Mouse (Mus musculus) kidney, embryonic 15.5 days (tissue): Measurements from ENCODE around the gene Klhl40. TPM values are rescaled to one million over a fixed set of nuclear protein-coding genes. Genes with fewer than 3 reads are reported as not detected.

Experiments
- ATAC-seq: fragments of 200-750 bp; cut with Nextera tagmentation; replicated peaks from 2 replicates; pipeline ENCODE4 v1.8.0; 2017; ENCODE audit warnings: moderate TSS enrichment; ENCODE audit not compliant: low FRiP score
- H3K27ac ChIP-seq: fragments of 300-500 bp; sonication (generic); 2 replicates; pipeline ENCODE4 v1.5.1; 2015; ENCODE audit warnings: mild to moderate bottlenecking, inconsistent platforms
- H3K27me3 ChIP-seq: fragments of 300-500 bp; sonication (generic); 2 replicates; pipeline ENCODE4 v1.6.1; 2015; ENCODE audit warnings: inconsistent platforms
- H3K36me3 ChIP-seq: fragments of 300-500 bp; sonication (generic); 2 replicates; pipeline ENCODE4 v1.6.1; 2015; ENCODE audit warnings: inconsistent platforms
- H3K4me1 ChIP-seq: fragments of 300-500 bp; sonication (generic); 2 replicates; pipeline ENCODE4 v1.6.1; 2015; ENCODE audit warnings: inconsistent platforms
- H3K4me2 ChIP-seq: fragments of 300-500 bp; sonication (generic); 2 replicates; pipeline ENCODE4 v1.6.1; 2015; ENCODE audit warnings: moderate library complexity, mild to moderate bottlenecking, inconsistent platforms
- H3K4me3 ChIP-seq: fragments of 300-500 bp; sonication (generic); replicated peaks from 2 replicates; pipeline ENCODE4 v1.5.1; 2015; ENCODE audit warnings: mild to moderate bottlenecking, inconsistent platforms
- H3K9ac ChIP-seq: fragments of 300-500 bp; sonication (generic); 2 replicates; pipeline ENCODE4 v1.6.1; 2015; ENCODE audit warnings: mild to moderate bottlenecking, inconsistent platforms
- H3K9me3 ChIP-seq: fragments of 300-500 bp; sonication (generic); replicated peaks from 2 replicates; pipeline ENCODE4 v1.6.1; 2016; ENCODE audit warnings: inconsistent platforms
- WGBS: fragments of 180-500 bp; shearing (Covaris S2); methylation state at CpG from one replicate; pipeline ENCODE4 v1.1.7; 2015; ENCODE audit warnings: mixed read lengths; 5-methylcytosine and 5-hydroxymethylcytosine counted together
- polyA plus RNA-seq: library from polyadenylated mRNA; unstranded; fragments of >200 nt; fragmentation: Nextera tagmentation; extraction: Ambion mirVana; gene quantifications from 2 replicates; pipeline ENCODE4 v1.2.1, GENCODE M21; 2015

The Klhl40 gene
- polyA plus RNA-seq, 1 experiment from 2014 or later = 1.8 TPM

DNA sequence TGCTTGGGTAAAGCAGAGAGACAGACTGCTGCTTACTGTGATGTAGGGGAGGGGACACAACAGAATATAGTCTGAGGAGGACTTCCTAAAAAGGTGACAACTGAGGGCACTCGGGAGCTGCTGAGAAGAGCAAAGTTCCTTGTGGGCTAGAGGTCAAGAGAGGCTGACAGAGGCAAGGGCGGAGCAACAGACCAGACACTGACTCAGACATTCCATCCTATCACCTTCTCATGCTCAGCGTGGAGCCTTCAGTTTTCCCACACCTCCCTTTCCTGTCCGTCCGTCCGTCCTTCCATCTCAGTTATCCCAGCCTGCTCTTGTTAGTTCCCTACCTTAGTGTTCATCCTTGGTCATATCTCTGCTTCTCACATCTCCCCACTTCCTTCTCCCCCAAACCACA is 37.8 kb downstream of the Klhl40 start:
- H3K27ac ChIP-seq = no peak overlapping the region
- 0 out of 2 replicates have a peak, but pooled peaks cover 3% of the 10 kb centered on the region for H3K27me3 ChIP-seq
- WGBS = 45% methylated on average over 6 of the region's 6 CpGs
- no peaks in the 10 kb centered on the region for H3K9me3 ChIP-seq
- ATAC-seq = no peak
- H3K9ac ChIP-seq = no peak overlapping the region
- H3K36me3 ChIP-seq = no peaks in the 10 kb centered on the region
- H3K4me2 ChIP-seq = no peak overlapping the region
- H3K4me1 ChIP-seq = peaks cover 6% of the 10 kb centered on the region
- H3K4me3 ChIP-seq = no peak overlapping the region

DNA sequence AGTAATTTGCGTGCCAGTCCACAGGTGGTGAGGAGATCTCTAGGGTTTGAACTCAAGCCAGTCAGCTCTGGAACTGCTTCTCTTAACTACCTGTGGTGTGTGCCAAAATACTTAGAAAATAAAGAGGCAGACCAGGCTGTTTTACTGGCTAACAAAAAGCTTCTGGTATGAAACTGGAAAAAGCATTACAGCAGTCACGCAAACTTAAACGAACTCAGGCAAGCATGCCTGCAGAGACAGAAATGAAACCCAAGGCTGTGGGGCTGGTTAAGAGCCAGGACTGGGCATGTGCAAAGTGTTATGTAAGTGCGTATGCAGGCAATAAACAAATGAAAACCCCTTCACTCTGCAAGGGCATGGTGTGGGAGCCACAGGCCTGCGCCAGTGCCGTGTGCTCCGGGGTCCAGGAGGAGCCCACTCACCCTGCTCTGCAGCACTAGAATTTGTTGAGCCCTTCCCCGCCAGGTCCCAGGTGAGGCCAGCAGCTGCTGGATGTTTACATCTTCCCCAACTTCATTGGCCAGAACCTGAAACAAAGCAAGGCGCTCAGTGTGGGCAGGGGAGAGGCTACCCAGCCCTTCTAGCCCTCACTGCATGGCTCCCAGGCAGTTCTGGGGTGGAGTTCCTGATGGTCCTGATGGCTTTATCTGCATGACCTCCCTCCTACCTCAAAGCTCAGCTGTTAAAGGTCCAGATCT is 41.8 kb downstream of the Klhl40 start:
- H3K4me2 ChIP-seq = no peak overlapping the region
- no peak overlapping the region for H3K9ac ChIP-seq
- no peaks in the 10 kb centered on the region for H3K9me3 ChIP-seq
- ATAC-seq = no peak
- peaks cover 7% of the 10 kb centered on the region; the same call in 1 of the 2 replicates for H3K4me1 ChIP-seq
- WGBS = 78% methylated on average over 9 of the region's 9 CpGs
- H3K36me3 ChIP-seq = no peaks in the 10 kb centered on the region
- H3K27ac ChIP-seq = no peak overlapping the region
- H3K27me3 ChIP-seq = 0 out of 2 replicates have a peak, but pooled peaks cover 3% of the 10 kb centered on the region
- H3K4me3 ChIP-seq = no peak overlapping the region

DNA sequence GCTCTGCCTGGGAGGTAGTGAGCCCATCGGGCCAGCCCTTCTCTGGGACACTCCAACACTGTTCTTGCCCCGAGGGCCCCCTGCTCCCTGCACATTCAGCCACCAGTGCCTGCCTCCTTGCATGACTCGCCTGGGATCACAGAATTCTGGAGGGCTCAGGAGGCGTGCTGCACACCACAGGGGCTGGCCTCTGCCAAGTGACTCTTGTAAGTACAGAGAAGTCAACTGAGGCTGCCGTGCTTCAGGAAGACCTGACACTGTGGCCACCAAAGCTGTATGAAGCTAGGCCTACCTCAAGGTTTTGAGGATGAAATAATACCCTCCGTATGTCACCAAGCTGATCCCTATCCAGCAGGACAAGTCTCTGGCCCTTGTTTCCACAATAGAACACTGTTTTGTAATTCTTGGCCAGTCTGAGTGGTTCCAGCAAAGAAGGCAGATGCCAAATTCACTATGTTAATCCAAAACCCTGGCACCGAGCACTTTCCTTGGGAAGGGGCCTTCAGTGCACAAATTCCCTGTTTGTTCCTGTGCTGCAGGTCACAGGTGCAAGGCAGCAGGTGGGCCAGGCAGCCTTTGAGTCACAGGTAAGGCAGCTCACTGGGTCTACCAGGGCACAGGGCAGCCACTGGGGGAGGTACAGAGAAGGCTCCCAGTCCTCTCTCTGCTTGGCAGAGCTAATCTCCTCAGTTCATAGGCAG is 42.5 kb downstream of the Klhl40 start:
- H3K27ac ChIP-seq = no peak overlapping the region
- no peak overlapping the region for H3K9ac ChIP-seq
- no peaks in the 10 kb centered on the region for H3K9me3 ChIP-seq
- ATAC-seq = no peak
- H3K36me3 ChIP-seq = no peaks in the 10 kb centered on the region
- H3K4me2 ChIP-seq = no peak overlapping the region
- 65% methylated on average over 7 of the region's 7 CpGs for WGBS
- peaks cover 7% of the 10 kb centered on the region; the same call in 1 of the 2 replicates for H3K4me1 ChIP-seq
- no peak overlapping the region for H3K4me3 ChIP-seq
- H3K27me3 ChIP-seq = 0 out of 2 replicates have a peak, but pooled peaks cover 3% of the 10 kb centered on the region

DNA sequence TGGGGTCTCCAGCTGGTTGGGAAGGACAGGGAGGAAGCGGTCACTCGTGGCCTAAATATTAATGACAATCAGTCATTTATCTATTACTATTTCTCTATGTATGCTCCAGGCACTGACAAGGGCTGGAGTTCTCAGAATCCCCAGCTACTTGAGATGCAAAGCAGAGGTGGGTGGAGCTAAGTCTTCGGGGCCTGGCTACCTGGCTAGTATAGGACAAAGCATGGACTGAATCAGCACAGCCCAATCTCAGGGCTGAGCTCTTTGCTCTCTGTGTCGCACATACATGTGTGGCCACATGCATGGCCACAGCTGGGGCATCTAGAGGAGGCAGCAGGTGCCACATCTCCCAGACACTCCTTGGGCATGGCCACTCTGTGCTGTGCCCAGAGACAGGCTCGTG is 43.4 kb downstream of the Klhl40 start:
- H3K27ac ChIP-seq = no peak overlapping the region
- no peak for ATAC-seq
- 74% methylated on average over 5 of the region's 5 CpGs for WGBS

DNA sequence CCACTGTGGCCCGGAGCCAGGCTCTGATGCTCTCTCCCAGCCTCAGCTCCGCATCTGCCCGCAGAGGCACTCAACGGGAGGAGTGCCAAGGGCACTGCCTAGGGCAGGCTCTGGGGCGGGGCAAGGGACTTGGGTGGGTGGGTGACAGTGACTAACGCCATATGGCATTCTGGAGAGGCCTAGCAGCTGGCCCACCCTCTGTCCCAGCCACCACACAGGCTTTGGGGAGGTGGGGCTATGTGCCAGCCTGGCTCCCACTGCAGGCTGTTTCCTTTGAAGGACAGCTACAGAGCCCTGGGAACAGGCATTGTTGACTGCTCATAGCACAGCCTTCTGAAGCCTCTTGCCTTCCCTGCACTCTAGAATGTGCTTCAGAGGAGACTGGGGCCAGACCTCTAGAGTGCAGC is 45.2 kb downstream of the Klhl40 start:
- 53% methylated on average over 6 of the region's 6 CpGs for WGBS
- H3K27me3 ChIP-seq = 0 out of 2 replicates have a peak, but pooled peaks cover 3% of the 10 kb centered on the region
- no peak overlapping the region for H3K27ac ChIP-seq
- no peaks in the 10 kb centered on the region for H3K36me3 ChIP-seq
- no peaks in the 10 kb centered on the region for H3K9me3 ChIP-seq
- H3K9ac ChIP-seq = no peak overlapping the region
- ATAC-seq = 0 out of 2 replicates have a peak, but pooled peaks have one; percentile 46
- no peak overlapping the region for H3K4me3 ChIP-seq
- H3K4me1 ChIP-seq = peaks cover 7% of the 10 kb centered on the region; the same call in 1 of the 2 replicates
- H3K4me2 ChIP-seq = no peak overlapping the region

More for the DNA sequence above, 43.4 kb downstream of the Klhl40 start:
- Histone ChIP-seq H3K36me3 (no peaks in the 10 kb centered on the region), H3K27me3 (0 out of 2 replicates have a peak, but pooled peaks cover 3% of the 10 kb centered on the region), H3K4me2 (no peak overlapping the region), H3K4me1 (peaks cover 7% of the 10 kb centered on the region; the same call in 1 of the 2 replicates), H3K9me3 (no peaks in the 10 kb centered on the region), H3K9ac (no peak overlapping the region), H3K4me3 (no peak overlapping the region)

DNA sequence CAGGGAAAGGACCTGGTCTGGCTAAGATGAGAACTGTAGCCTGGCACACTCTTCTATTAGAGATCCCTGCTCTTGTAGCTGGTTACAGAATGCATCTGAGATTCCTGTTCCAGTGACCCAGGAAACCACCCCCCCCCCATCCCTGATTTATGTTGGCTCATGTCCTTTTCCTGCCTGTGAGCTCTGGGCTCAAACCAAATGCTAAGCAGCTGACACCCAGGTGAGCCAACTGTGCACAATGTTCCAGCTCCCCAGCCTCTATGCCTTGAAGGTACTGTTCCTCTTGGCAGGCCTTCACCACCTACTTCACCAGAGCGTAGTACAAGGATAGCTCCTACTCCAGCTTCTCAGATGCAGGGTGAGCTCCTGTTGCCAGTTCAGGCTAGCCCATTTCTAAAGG is 45.6 kb downstream of the Klhl40 start:
- no peak overlapping the region for H3K4me3 ChIP-seq
- 0 out of 2 replicates have a peak, but pooled peaks cover 3% of the 10 kb centered on the region for H3K27me3 ChIP-seq
- 91% methylated on average over 1 of the region's 1 CpGs for WGBS
- no peaks in the 10 kb centered on the region for H3K36me3 ChIP-seq
- H3K4me1 ChIP-seq = peaks cover 7% of the 10 kb centered on the region; the same call in 1 of the 2 replicates
- H3K27ac ChIP-seq = no peak overlapping the region
- no peak overlapping the region for H3K4me2 ChIP-seq
- H3K9me3 ChIP-seq = no peaks in the 10 kb centered on the region
- no peak for ATAC-seq
- H3K9ac ChIP-seq = no peak overlapping the region

DNA sequence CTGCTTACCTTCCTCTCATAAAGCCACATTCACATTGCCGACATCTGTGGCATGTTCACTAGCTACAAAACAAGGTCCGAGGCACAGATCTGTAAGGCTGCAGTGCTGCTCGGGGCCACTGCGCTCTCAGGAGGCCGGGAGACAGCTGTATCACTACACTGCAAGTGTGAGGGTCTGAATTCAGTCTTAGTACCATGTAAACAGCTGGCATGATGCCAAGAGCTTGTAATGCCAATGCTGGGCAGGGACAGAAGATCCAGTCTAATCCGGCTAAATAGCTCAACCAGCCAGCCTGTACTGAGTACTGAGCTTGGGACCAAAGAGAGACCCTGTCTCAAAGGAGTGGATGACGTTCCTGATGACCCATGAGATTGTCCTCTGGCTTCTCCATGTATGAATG is 46.6 kb downstream of the Klhl40 start:
- Histone ChIP-seq H3K27ac (no peak overlapping the region), H3K4me2 (no peak overlapping the region), H3K4me3 (no peak overlapping the region), H3K9ac (no peak overlapping the region), H3K4me1 (peaks cover 7% of the 10 kb centered on the region; the same call in 1 of the 2 replicates), H3K27me3 (no peaks in the 10 kb centered on the region), H3K9me3 (no peaks in the 10 kb centered on the region), H3K36me3 (no peaks in the 10 kb centered on the region)
- ATAC-seq = no peak
- 79% methylated on average over 7 of the region's 7 CpGs for WGBS

DNA sequence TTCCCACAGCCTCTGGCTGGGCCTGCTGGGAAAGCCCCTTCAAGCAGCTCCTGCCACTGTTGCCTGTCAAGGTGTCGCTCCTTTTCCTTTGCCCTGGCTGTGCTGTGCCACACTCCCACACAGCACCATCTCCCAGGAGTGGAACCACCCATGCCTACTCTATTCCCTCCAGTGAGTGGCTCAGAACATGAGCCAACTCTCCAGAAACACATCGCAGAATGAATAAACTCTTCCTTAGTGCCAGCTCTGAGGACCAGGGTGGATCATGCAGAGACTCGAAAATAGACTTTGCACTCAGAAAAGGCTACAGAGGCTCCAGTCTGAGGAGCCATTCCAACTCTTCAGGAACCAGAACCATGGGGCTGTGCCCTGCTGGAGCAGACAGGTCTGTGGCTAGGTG is 48.9 kb downstream of the Klhl40 start:
- WGBS = 86% methylated on average over 3 of the region's 3 CpGs
- H3K4me2 ChIP-seq = no peak overlapping the region
- H3K27ac ChIP-seq = no peak overlapping the region
- ATAC-seq = no peak
- no peak overlapping the region for H3K9ac ChIP-seq
- no peaks in the 10 kb centered on the region for H3K9me3 ChIP-seq
- no peak overlapping the region for H3K4me3 ChIP-seq
- H3K4me1 ChIP-seq = peaks cover 7% of the 10 kb centered on the region; the same call in 1 of the 2 replicates
- no peaks in the 10 kb centered on the region for H3K36me3 ChIP-seq
- H3K27me3 ChIP-seq = no peaks in the 10 kb centered on the region

DNA sequence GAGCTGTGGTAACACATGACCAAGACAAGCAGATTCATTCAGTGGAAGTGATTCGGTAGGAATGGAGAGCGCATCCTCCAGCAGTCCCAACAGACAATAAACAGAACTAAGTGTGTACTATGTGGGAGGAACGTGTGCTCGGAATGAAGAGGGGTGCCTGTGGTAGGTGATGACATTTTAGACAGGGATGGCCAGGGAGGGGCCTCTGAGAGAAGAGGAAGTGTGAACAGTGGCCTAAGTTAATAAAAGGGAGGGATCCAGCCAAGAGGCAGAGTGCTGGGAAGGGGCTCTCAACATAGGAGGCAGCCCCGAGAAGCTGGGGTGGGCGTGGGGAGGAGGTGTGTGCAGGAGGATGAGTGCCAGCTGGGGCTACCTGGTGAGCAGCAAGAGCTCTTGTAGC is 50.9 kb downstream of the Klhl40 start:
- no peak overlapping the region for H3K27ac ChIP-seq
- WGBS = 65% methylated on average over 6 of the region's 6 CpGs
- no peaks in the 10 kb centered on the region for H3K27me3 ChIP-seq
- H3K9me3 ChIP-seq = no peaks in the 10 kb centered on the region
- no peaks in the 10 kb centered on the region for H3K36me3 ChIP-seq
- H3K4me2 ChIP-seq = no peak overlapping the region
- H3K4me1 ChIP-seq = no peaks in the 10 kb centered on the region
- ATAC-seq = no peak
- no peak overlapping the region for H3K4me3 ChIP-seq
- no peak overlapping the region for H3K9ac ChIP-seq

DNA sequence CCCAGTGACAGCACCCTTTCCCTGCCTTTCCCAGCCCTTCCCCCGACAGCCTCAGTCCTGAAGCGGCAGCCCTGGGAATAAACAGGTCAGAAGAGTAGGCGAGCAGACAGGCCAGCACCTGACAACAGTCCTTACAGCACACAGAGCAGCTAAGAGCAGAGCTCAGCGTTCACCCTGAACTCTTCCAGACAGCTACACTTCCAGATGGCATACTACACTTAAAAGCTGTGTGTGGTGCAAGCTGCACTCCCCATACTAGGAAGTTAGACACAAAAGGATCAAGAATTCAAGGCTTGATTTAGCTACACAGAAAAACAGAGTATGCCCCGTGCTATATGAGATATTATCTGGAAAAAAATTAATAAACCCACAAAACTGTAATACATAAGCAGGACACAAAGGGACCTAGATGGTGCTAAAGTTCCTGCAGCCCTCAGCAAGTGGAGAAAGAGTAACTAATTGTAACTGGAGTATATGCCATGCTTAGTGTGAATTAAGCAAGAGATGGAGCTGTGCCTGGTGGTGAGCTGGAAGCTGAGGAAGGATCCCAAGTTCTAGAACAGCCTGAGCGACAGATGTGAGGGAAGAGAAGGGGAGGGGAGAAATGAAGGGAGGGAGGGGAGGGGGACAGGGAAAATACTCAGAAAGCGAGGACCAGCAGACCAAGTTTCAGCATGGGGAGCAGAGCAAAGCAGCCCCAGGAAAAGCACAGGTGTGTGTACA is 52.0 kb downstream of the Klhl40 start:
- Histone ChIP-seq H3K9me3 (no peaks in the 10 kb centered on the region), H3K27ac (no peak overlapping the region), H3K36me3 (no peaks in the 10 kb centered on the region), H3K9ac (no peak overlapping the region), H3K4me1 (no peaks in the 10 kb centered on the region), H3K27me3 (no peaks in the 10 kb centered on the region), H3K4me2 (no peak overlapping the region), H3K4me3 (no peak overlapping the region)
- no peak for ATAC-seq
- 62% methylated on average over 7 of the region's 7 CpGs for WGBS

DNA sequence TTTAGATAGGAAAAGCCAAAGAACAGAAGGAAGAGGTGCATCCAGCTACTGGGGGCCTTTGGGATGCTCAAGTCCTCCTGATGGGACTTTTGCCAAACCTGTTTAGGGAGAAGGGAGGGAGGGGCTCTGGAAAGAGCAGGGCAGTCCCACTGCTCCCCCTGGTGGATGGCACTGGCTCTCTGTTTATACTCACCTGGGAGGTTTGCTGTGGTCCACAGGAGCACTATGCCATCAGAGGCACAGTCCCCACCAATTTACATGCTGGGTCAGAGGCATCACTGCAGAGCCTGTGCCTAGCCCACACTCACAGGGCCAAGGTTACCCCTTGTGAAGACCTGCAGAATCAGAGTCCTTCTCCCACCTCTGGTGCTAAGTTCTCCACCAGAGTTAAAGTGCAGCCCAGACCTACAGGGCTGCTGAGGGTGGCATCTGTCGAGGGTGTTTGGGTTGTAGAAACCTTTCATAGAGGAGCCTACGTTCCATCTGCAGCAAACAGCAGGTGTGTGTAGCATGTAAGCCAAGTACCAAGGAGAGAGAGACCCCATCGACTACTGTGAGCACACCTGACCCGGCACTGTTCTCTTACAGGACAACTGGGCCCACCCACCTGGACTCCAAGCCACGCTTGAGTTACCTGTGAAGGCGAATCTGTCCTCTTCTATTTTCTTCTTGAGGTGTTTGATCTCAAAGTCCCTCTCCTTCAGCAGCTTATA is 53.0 kb downstream of the Klhl40 start:
- no peaks in the 10 kb centered on the region for H3K36me3 ChIP-seq
- no peak overlapping the region for H3K27ac ChIP-seq
- no peak overlapping the region for H3K4me2 ChIP-seq
- H3K4me1 ChIP-seq = no peaks in the 10 kb centered on the region
- H3K9me3 ChIP-seq = no peaks in the 10 kb centered on the region
- peak; percentile 33 for ATAC-seq
- 74% methylated on average over 6 of the region's 6 CpGs for WGBS
- no peak overlapping the region for H3K9ac ChIP-seq
- H3K27me3 ChIP-seq = no peaks in the 10 kb centered on the region
- H3K4me3 ChIP-seq = no peak overlapping the region
